Mouse (Mus musculus) urinary bladder, postnatal 36 days (tissue): ENCODE data around the gene Ralbp1.

Experiments
- DNase-seq, 2 experiments: peaks; one replicate each; pipeline ENCODE4 v3.0.0; 2022; ENCODE audit warnings: low spot score in 2 of 2, mixed read lengths in 1 of 2

Ralbp1 gene

GRCm38 (mm10) chr17:65850487-65850886 lies 35.1 kb downstream of the Ralbp1 start:
- no peak for DNase-seq

GRCm38 (mm10) chr17:65847694-65848449 lies 37.7 kb downstream of the Ralbp1 start:
- no peak for DNase-seq

GRCm38 (mm10) chr17:65845423-65845822 lies 40.2 kb downstream of the Ralbp1 start:
- DNase-seq, result no peak

GRCm38 (mm10) chr17:65842669-65843381 lies 42.8 kb downstream of the Ralbp1 start:
- no peak for DNase-seq

GRCm38 (mm10) chr17:65839541-65840256 lies 45.9 kb downstream of the Ralbp1 start:
- no peak for DNase-seq

GRCm38 (mm10) chr17:65836746-65837145 lies 48.9 kb downstream of the Ralbp1 start:
- no peak for DNase-seq

GRCm38 (mm10) chr17:65833891-65834290 lies 51.7 kb downstream of the Ralbp1 start:
- DNase-seq, result no peak

GRCm38 (mm10) chr17:65830216-65830863 lies 55.3 kb downstream of the Ralbp1 start:
- DNase-seq, result no peak

GRCm38 (mm10) chr17:65828951-65829350 lies 56.6 kb downstream of the Ralbp1 start:
- DNase-seq, result no peak

GRCm38 (mm10) chr17:65827904-65828303 lies 57.7 kb downstream of the Ralbp1 start:
- no peak for DNase-seq

GRCm38 (mm10) chr17:65827119-65827840 lies 58.3 kb downstream of the Ralbp1 start:
- DNase-seq, result no peak

- no peak for DNase-seq
Measured at GRCm38 (mm10) chr17:65826257-65826656, 59.3 kb downstream of the Ralbp1 start.

GRCm38 (mm10) chr17:65824246-65824645 lies 61.4 kb downstream of the Ralbp1 start:
- DNase-seq, result no peak

GRCm38 (mm10) chr17:65822423-65822822 lies 63.2 kb downstream of the Ralbp1 start:
- no peak for DNase-seq

GRCm38 (mm10) chr17:65820197-65820596 lies 65.4 kb downstream of the Ralbp1 start:
- DNase-seq, result no peak

GRCm38 (mm10) chr17:65813763-65814162 lies 71.8 kb downstream of the Ralbp1 start:
- DNase-seq, result no peak

- peak; percentile 37 to 55 for DNase-seq
Measured at GRCm38 (mm10) chr17:65811032-65811431, 74.6 kb downstream of the Ralbp1 start.

- DNase-seq, result no peak
Measured at GRCm38 (mm10) chr17:65806416-65806815, 79.2 kb downstream of the Ralbp1 start.

GRCm38 (mm10) chr17:65805966-65806365 lies 79.6 kb downstream of the Ralbp1 start:
- DNase-seq, result no peak

GRCm38 (mm10) chr17:65802026-65802425 lies 83.6 kb downstream of the Ralbp1 start:
- DNase-seq, result no peak

- DNase-seq, result no peak
Measured at GRCm38 (mm10) chr17:65800451-65800850, 85.1 kb downstream of the Ralbp1 start.
